Mouse (Mus musculus) C2C12 (cell line): ENCODE measurements around the gene Dpy19l3.

ENCODE experiments used
- CEBPB ChIP-seq: IDR thresholded peaks from one replicate; pipeline ENCODE4 v1.6.1; 2011; ENCODE audit warnings: low read depth, mild to moderate bottlenecking, control low read depth, moderate library complexity
- CTCF ChIP-seq: IDR thresholded peaks from one replicate; pipeline ENCODE4 v1.5.1; 2011; ENCODE audit not compliant: control insufficient read depth, insufficient read depth, insufficient read length
- MAX ChIP-seq: IDR thresholded peaks from one replicate; pipeline ENCODE4 v1.6.1; 2011; ENCODE audit warnings: mild to moderate bottlenecking, control low read depth
- MYOG ChIP-seq: IDR thresholded peaks from one replicate; pipeline ENCODE4 v1.6.1; 2011; ENCODE audit not compliant: control insufficient read depth, insufficient read length; ENCODE audit errors: extremely low read depth

DNA sequence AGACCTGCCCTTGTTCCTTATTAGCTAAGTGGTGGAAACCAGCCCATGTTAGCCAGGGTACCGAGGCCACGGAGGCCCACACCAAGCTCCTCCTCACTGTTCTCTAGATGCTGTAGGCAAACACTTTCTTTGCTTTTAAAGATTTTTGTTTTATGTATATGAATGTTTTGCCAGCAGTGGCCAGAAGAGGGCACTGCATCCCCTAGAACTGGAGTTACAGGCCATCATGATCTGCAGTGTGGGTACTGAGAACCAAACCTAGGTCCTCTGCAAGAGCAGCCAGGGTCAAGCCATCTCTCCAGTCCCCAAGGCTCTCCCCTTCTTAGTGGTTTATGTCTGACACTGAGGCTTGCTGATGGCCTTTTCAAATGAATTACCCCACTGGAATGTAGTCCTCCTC, 31.2 kb downstream of the Dpy19l3 start:
- TF ChIP-seq CTCF (no peak), MYOG (no peak), CEBPB (no peak), MAX (no peak)
